Mouse (Mus musculus): ENCODE results near the gene Ralgapa2. TPM values are rescaled to one million over a fixed set of nuclear protein-coding genes. Genes with fewer than 3 reads are reported as not detected.

The Ralgapa2 gene
- polyA plus RNA-seq, 1 experiment: 21.1 TPM

DNA sequence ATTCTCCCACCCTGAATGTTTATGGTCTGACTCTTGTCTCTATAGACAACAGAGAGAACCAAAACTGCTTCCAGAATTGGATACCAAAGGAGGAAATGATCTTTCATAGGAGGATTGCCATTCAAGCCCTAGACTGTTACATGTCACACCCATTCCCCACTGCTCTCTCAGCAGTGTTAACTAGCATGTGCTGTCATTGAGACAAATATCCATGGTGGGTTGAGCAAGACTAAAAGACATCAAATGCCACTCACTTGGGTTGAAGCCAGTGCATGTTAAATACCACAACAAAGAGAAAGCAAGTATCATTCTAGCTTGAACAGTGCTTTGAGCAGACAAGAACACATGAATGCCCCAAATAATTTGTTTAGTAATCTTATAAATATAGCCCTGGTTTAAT, 249.2 kb downstream of the Ralgapa2 start:
- no peak for DNase-seq
- H3K4me1 ChIP-seq (ENCODE audit: control insufficient read depth, insufficient read depth, low read length): peaks cover 5% of the 10 kb centered on the region
- H3K4me3 ChIP-seq (replicated peaks; ENCODE audit: extremely low read depth, low read depth, low read length): no peak overlapping the region
- TF ChIP-seq POLR2A (IDR thresholded peaks at IDR 0.05; ENCODE audit: borderline replicate concordance, extremely low read depth, low read depth, low read length): no peak
- TF ChIP-seq CTCF (IDR thresholded peaks at IDR 0.05; ENCODE audit: insufficient read depth, low read length): no peak

DNA sequence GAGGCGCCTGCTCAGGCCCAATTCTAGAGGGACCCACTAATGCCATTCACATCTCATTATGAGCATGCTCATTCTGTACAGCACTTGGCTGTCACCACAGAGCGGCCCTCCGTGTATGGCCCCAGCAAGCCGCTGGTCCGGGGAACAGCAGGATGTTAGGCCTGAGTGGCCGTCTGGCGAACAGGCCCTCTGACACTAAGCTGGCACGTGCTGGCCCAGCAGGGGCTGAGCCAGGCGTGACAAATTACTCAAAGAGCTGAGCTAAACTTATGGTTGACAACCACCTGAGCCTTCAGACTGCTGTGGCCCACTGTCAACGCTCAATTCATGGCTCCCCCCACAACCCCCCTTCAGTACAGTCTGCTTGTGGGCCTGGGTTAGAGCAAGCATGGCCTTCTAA, 249.9 kb downstream of the Ralgapa2 start:
- no peak for DNase-seq
- TF ChIP-seq CTCF (IDR thresholded peaks at IDR 0.05; ENCODE audit: insufficient read depth, low read length) (no peak), POLR2A (IDR thresholded peaks at IDR 0.05; ENCODE audit: borderline replicate concordance, extremely low read depth, low read depth, low read length) (no peak)
- H3K4me3 ChIP-seq (replicated peaks; ENCODE audit: extremely low read depth, low read depth, low read length): no peak overlapping the region
- H3K4me1 ChIP-seq (ENCODE audit: control insufficient read depth, insufficient read depth, low read length): peaks cover 5% of the 10 kb centered on the region
- WGBS: 73% methylated on average over 10 of the region's 10 CpGs

- Histone ChIP-seq H3K4me3 (replicated peaks; ENCODE audit: extremely low read depth, low read depth, low read length) (no peak overlapping the region), H3K4me1 (ENCODE audit: control insufficient read depth, insufficient read depth, low read length) (peaks cover 5% of the 10 kb centered on the region)
- no peak for TF ChIP-seq POLR2A (IDR thresholded peaks at IDR 0.05; ENCODE audit: borderline replicate concordance, extremely low read depth, low read depth, low read length)
- TF ChIP-seq CTCF (IDR thresholded peaks at IDR 0.05; ENCODE audit: insufficient read depth, low read length): no peak
- no peak for DNase-seq
- WGBS: 95% methylated on average over 4 of the region's 4 CpGs
Observed at GRCm38 (mm10) chr2:146261146-146261545, 251.0 kb downstream of the Ralgapa2 start.

DNA sequence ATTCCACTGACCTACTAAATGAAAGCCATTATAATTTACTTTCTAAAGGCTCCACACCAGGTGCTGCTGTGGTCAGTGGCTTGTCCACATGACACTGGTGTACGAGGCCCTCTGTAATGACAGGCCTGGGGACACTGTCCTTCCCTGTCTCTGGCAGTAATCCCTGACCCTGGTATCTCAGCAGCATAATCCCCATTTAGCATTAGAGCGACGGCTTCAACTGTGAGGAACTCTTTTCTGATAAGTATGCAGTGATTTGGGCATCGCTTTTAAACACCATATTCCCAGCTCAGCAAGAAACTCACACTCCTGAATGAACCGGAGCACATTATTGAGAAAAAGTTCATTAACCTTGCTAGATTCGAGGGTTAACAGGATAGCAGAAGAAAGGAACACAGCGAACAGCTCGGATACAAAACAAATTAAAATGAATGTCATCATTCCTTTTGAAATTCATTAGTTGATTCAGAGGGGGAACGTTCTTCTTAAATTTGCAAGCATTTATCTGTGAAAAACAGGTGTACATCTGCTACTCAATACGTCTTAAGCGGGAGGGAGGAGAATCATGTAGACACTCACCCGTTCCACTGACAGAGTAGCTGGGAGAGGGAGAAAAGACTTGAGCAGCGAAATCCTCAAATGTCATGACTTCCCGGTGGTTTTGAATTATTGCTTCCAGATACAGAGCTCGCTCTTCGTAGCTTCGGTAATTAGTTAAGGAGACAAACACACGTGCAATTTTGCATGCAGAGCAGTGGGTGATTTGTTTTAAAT, 252.2 kb downstream of the Ralgapa2 start:
- TF ChIP-seq POLR2A (IDR thresholded peaks at IDR 0.05; ENCODE audit: borderline replicate concordance, extremely low read depth, low read depth, low read length): no peak
- TF ChIP-seq CTCF (IDR thresholded peaks at IDR 0.05; ENCODE audit: insufficient read depth, low read length): no peak
- no peak overlapping the region for H3K4me3 ChIP-seq (replicated peaks; ENCODE audit: extremely low read depth, low read depth, low read length)
- H3K4me1 ChIP-seq (ENCODE audit: control insufficient read depth, insufficient read depth, low read length): peaks cover 5% of the 10 kb centered on the region
- DNase-seq: no peak
- 77% methylated on average over 18 of the region's 18 CpGs for WGBS

DNA sequence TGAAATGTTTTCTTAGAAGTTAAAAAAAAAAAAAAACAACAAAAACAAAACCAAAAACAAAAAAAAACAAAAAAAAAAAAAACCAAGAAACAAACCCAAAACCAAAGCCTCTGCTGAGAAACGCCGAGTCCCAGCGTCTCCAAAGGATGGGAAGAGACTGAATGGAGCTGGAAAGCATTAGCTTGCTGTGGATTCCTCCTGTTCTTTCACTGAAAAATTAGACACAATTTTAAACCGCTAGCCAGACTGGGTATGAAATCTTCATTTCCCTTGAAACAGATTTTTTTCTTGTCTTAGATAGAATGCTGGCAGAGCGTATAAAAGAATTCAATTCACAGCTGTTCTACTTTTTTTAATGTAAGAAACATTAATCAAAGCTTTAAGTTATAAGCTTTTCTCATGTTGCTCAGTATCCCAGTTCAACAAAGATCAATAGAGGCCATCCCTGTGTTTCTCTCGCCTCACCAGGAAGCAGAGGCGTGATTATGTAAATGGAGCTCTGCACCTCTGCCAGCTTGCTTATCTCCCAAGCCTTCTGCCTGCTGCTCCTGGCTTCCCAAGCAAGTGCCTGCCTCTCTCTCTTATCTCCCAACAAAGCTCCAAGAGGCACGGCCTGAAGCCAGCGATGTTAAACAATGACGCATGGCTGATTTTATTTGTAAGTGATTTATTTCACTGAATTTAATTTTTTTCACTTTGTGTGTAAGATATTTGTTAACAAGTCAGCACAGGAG, 253.2 kb downstream of the Ralgapa2 start:
- H3K4me3 ChIP-seq (replicated peaks; ENCODE audit: extremely low read depth, low read depth, low read length): no peak overlapping the region
- peaks cover 5% of the 10 kb centered on the region for H3K4me1 ChIP-seq (ENCODE audit: control insufficient read depth, insufficient read depth, low read length)
- WGBS: 59% methylated on average over 10 of the region's 10 CpGs
- DNase-seq: no peak
- TF ChIP-seq CTCF (IDR thresholded peaks at IDR 0.05; ENCODE audit: insufficient read depth, low read length) (no peak), POLR2A (IDR thresholded peaks at IDR 0.05; ENCODE audit: borderline replicate concordance, extremely low read depth, low read depth, low read length) (no peak)

DNA sequence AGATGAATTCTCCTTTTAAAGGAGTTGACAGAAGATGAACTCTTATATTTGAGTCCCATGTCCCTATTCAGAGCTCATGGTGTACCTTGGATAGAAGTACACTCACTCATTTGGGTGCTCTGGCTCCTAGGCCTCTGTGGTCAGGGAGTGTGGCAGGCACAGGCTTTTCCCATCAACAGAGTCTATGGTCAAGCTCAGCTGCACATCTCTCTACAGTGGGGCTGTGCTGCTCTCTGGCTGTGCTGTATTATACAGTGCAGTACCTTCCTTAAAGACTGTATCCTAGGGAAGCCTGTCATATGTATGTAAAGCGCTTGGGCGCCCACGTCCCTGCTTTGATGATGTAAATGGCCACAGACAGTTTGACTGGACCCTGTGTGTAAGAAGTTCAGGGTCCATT, 254.5 kb downstream of the Ralgapa2 start:
- WGBS: 92% methylated on average over 3 of the region's 3 CpGs
- Histone ChIP-seq H3K4me1 (ENCODE audit: control insufficient read depth, insufficient read depth, low read length) (no peaks in the 10 kb centered on the region), H3K4me3 (replicated peaks; ENCODE audit: extremely low read depth, low read depth, low read length) (no peak overlapping the region)
- DNase-seq: no peak
- TF ChIP-seq CTCF (IDR thresholded peaks at IDR 0.05; ENCODE audit: insufficient read depth, low read length): no peak
- no peak for TF ChIP-seq POLR2A (IDR thresholded peaks at IDR 0.05; ENCODE audit: borderline replicate concordance, extremely low read depth, low read depth, low read length)

DNA sequence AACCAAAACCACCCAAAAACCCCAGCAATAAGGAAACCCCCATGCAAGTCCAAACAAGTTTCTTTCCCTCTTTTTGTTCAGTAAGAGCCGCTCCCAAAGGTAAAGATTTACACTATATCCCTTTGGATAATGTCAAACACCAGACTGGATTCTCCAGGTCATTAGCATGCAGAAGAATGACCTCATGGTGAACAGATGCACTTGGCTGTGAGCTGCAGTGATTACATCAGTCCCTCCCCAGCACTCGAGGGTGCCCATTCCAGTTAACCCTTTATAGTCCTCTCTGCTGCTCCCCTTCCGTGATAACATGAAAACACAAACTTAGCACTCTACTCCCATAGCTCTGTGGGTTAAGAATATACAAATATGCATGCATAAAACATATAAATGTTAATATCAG, 255.1 kb downstream of the Ralgapa2 start:
- TF ChIP-seq POLR2A (IDR thresholded peaks at IDR 0.05; ENCODE audit: borderline replicate concordance, extremely low read depth, low read depth, low read length): no peak
- H3K4me3 ChIP-seq (replicated peaks; ENCODE audit: extremely low read depth, low read depth, low read length): no peak overlapping the region
- no peaks in the 10 kb centered on the region for H3K4me1 ChIP-seq (ENCODE audit: control insufficient read depth, insufficient read depth, low read length)
- 37% methylated on average over 3 of the region's 3 CpGs for WGBS
- no peak for DNase-seq

DNA sequence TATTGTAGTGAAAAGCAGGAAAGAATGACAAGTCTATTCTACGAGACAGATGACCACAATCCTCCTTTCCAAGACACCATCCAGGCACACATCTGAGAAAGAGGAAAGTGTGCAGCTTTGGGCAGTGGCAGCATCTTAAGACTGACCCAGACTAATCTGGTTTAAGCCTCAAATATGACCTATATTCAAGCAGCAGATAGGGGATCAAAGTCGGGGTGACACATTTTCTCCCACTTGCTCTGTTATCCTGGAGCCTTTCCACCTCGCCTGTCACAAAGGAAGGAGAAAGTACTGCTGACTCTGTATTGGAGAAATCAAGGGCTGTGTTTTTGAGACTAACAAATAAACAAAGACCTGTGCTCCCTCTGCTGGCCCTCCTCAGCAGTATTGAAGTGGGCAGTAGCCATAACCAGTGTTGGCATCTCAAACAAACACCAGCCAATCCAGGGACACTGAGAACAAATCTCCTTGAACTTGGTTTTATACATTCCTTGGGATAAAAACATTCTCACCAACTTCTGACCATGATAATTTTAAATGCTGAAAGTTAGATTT, 255.7 kb downstream of the Ralgapa2 start:
- TF ChIP-seq POLR2A (IDR thresholded peaks at IDR 0.05; ENCODE audit: borderline replicate concordance, extremely low read depth, low read depth, low read length): no peak
- TF ChIP-seq CTCF (IDR thresholded peaks at IDR 0.05; ENCODE audit: insufficient read depth, low read length): no peak
- no peaks in the 10 kb centered on the region for H3K4me1 ChIP-seq (ENCODE audit: control insufficient read depth, insufficient read depth, low read length)
- no peak for DNase-seq
- H3K4me3 ChIP-seq (replicated peaks; ENCODE audit: extremely low read depth, low read depth, low read length): no peak overlapping the region
- 61% methylated on average over 3 of the region's 3 CpGs for WGBS

DNA sequence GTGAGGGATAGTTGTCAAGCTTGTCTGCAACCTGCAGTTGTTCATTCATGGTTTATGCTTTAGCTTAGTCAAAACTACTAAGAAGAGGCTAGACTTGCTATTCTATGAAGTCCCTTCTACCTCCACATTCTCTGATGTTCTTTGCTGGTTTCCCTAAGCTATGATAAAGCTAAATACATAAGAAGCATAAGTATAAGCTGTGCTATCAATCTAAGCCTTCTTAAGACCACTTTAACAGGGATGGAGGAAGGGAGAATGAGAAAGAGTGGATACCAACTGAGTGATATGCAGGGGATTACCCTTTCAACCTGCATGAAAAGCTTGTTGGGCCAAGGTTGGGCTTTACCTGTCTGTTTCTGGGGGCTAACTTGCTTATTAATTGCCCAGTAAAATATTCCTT, 256.5 kb downstream of the Ralgapa2 start:
- Histone ChIP-seq H3K4me3 (replicated peaks; ENCODE audit: extremely low read depth, low read depth, low read length) (no peak overlapping the region), H3K4me1 (ENCODE audit: control insufficient read depth, insufficient read depth, low read length) (no peaks in the 10 kb centered on the region)
- no peak for DNase-seq
- no peak for TF ChIP-seq POLR2A (IDR thresholded peaks at IDR 0.05; ENCODE audit: borderline replicate concordance, extremely low read depth, low read depth, low read length)

GRCm38 (mm10) chr2:146254387-146254786, 257.8 kb downstream of the Ralgapa2 start:
- TF ChIP-seq CTCF (IDR thresholded peaks at IDR 0.05; ENCODE audit: insufficient read depth, low read length): no peak
- TF ChIP-seq POLR2A (IDR thresholded peaks at IDR 0.05; ENCODE audit: borderline replicate concordance, extremely low read depth, low read depth, low read length): no peak
- WGBS: 84% methylated on average over 1 of the region's 1 CpGs
- no peak for DNase-seq
- no peaks in the 10 kb centered on the region for H3K4me1 ChIP-seq (ENCODE audit: control insufficient read depth, insufficient read depth, low read length)
- H3K4me3 ChIP-seq (replicated peaks; ENCODE audit: extremely low read depth, low read depth, low read length): no peak overlapping the region
